Mouse (Mus musculus) forebrain, embryonic 12.5 days (tissue): ENCODE data around the gene 2010003K11Rik. TPM values are rescaled to one million over a fixed set of nuclear protein-coding genes. Genes with fewer than 3 reads are reported as not detected.
"Not testable (repeated sequence)": the region's sequence is repeated elsewhere in the genome, so short reads cannot be mapped to it uniquely, and the experiment has no call there.

Experiments used
- ATAC-seq: fragments of 200-750 bp; cut with Nextera tagmentation; 2 replicates; pipeline ENCODE4 v1.8.0; 2017; ENCODE audit warnings: moderate TSS enrichment; ENCODE audit not compliant: low FRiP score
- H3K27ac ChIP-seq: fragments of 300-500 bp; sonication (generic); 2 replicates; pipeline ENCODE4 v1.5.1; 2016; ENCODE audit warnings: mild to moderate bottlenecking
- H3K27me3 ChIP-seq: fragments of 300-500 bp; sonication (generic); 2 replicates; pipeline ENCODE4 v1.6.1; 2016; ENCODE audit warnings: mild to moderate bottlenecking
- H3K36me3 ChIP-seq: fragments of 300-500 bp; sonication (generic); replicated peaks from 2 replicates; pipeline ENCODE4 v1.6.1; 2016; ENCODE audit warnings: mild to moderate bottlenecking
- H3K4me1 ChIP-seq: fragments of 300-500 bp; sonication (generic); 2 replicates; pipeline ENCODE4 v1.6.1; 2016
- H3K4me2 ChIP-seq: fragments of 300-500 bp; sonication (generic); 2 replicates; pipeline ENCODE4 v1.6.1; 2016; ENCODE audit warnings: mild to moderate bottlenecking, moderate library complexity
- H3K4me3 ChIP-seq: fragments of 300-500 bp; sonication (generic); replicated peaks from 2 replicates; pipeline ENCODE4 v1.5.1; 2016; ENCODE audit warnings: mild to moderate bottlenecking
- H3K9ac ChIP-seq: fragments of 300-500 bp; sonication (generic); 2 replicates; pipeline ENCODE4 v1.6.1; 2016; ENCODE audit warnings: mild to moderate bottlenecking
- H3K9me3 ChIP-seq: fragments of 300-500 bp; sonication (generic); 2 replicates; pipeline ENCODE4 v1.6.1; 2016
- WGBS: fragments of 180-500 bp; shearing (Covaris S2); methylation state at CpG from one replicate; pipeline ENCODE4 v1.1.7; 2016; 5-methylcytosine and 5-hydroxymethylcytosine counted together
- polyA plus RNA-seq: library from polyadenylated mRNA; unstranded; fragments of >200 nt; fragmentation: Nextera tagmentation; extraction: Ambion mirVana; gene quantifications from 2 replicates; pipeline ENCODE4 v1.2.1, GENCODE M21; 2016

Gene 2010003K11Rik
- polyA plus RNA-seq, 1 experiment from 2014 or later = not detected

DNA sequence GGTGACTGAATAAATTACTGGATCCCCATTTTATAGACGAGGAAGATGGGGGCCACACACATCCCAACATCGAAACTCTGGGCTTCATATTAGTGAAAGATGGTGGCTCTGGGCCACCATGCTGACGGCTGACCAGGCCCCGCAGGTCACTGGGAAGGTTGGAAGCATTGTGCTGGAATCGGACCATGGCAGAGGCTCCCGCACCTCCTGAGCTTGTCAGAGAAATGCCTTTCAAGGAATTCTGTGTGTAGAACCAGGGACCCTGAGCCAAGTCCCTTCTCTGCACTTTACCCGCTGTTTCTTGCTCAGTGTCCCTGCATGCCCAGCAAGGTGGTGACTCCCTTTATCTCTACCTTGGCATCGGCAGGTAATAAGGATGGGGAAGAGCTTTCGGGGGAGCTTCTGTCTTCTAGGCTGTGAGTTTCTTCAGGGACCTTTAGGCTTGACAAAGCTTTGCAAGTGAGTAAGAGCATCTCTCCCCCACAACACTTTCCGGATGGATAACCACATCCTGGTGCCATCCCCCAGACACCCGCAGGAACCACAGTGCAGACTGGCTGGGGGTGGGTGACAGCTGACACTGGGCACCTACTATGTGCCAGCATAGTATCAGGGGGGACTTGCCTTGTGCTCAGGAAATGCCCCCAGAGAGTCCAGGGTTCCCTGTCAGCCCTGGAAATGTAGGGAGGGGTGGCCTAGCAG, 23.0 kb downstream of the 2010003K11Rik start:
- Histone ChIP-seq H3K36me3 (no peaks in the 10 kb centered on the region), H3K9ac (no peak overlapping the region), H3K27me3 (peaks cover 76% of the 10 kb centered on the region), H3K4me1 (peaks cover 13% of the 10 kb centered on the region), H3K27ac (no peak overlapping the region), H3K9me3 (no peaks in the 10 kb centered on the region), H3K4me3 (no peak overlapping the region), H3K4me2 (no peak overlapping the region)
- 78% methylated on average over 11 of the region's 11 CpGs for WGBS
- no peak for ATAC-seq

GRCm38 (mm10) chr19:4474739-4475138, 23.6 kb downstream of the 2010003K11Rik start:
- ATAC-seq = no peak
- peaks cover 71% of the 10 kb centered on the region for H3K27me3 ChIP-seq

DNA sequence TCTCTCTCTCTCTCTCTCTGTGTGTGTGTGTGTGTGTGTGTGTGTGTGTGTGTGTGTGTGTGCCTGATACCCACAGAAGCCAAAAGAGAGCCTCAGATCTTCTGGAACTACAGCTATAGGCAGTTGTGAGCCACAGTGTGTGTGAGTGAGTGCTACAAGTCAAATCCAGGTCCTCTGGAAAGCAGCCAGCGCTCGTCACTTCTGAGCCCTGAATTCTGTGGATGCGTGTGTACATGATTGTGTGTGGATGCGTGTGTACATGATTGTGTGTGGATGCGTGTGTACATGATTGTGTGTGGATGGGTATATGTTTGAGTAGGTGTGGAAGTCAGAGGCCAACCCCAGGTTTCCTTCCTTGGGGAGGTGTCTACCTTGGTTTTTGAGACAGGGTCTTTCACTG, 24.8 kb downstream of the 2010003K11Rik start:
- H3K9ac ChIP-seq = no peak overlapping the region
- H3K36me3 ChIP-seq = no peaks in the 10 kb centered on the region
- peaks cover 59% of the 10 kb centered on the region for H3K27me3 ChIP-seq
- 87% methylated on average over 5 of the region's 5 CpGs for WGBS
- no peaks in the 10 kb centered on the region for H3K9me3 ChIP-seq
- no peak overlapping the region for H3K27ac ChIP-seq
- no peak overlapping the region for H3K4me2 ChIP-seq
- ATAC-seq = no peak
- H3K4me3 ChIP-seq = no peak overlapping the region
- H3K4me1 ChIP-seq = peaks cover 13% of the 10 kb centered on the region

More at GRCm38 (mm10) chr19:4474739-4475138, 23.6 kb downstream of the 2010003K11Rik start:
- no peak overlapping the region for H3K27ac ChIP-seq
- H3K9me3 ChIP-seq = no peaks in the 10 kb centered on the region
- H3K4me1 ChIP-seq = peaks cover 13% of the 10 kb centered on the region
- H3K36me3 ChIP-seq = no peaks in the 10 kb centered on the region
- H3K9ac ChIP-seq = no peak overlapping the region
- 57% methylated on average over 3 of the region's 3 CpGs for WGBS
- H3K4me3 ChIP-seq = no peak overlapping the region
- no peak overlapping the region for H3K4me2 ChIP-seq

DNA sequence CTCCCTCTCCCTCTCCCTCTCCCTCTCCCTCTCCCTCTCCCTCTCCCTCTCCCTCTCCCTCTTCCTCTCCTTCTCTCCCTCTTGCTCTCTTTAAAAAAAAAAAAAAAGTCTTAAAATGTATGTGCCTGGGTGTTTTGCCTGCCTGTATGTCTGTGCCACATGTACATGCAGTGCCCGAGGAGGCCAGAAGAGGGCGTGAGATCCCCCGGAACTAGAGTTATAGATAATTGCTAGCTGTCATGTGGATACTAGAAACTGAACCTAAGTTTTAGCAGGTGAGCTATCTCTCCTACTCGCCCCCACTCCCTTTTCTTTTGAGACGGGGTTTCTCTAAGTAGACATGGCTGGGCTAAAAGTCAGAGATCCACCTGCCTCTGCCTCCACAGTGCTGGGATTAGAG, 30.0 kb downstream of the 2010003K11Rik start:
- H3K4me2 ChIP-seq = no peak overlapping the region
- no peaks in the 10 kb centered on the region for H3K36me3 ChIP-seq
- no peak overlapping the region for H3K4me3 ChIP-seq
- 35% methylated on average over 5 of the region's 5 CpGs for WGBS
- no peaks in the 10 kb centered on the region for H3K9me3 ChIP-seq
- H3K27ac ChIP-seq = no peak overlapping the region
- H3K27me3 ChIP-seq = peaks cover 16% of the 10 kb centered on the region
- no peak for ATAC-seq
- H3K4me1 ChIP-seq = no peaks in the 10 kb centered on the region
- no peak overlapping the region for H3K9ac ChIP-seq

GRCm38 (mm10) chr19:4464666-4465065, 33.7 kb downstream of the 2010003K11Rik start:
- peaks cover 3% of the 10 kb centered on the region; the same call in 1 of the 2 replicates for H3K27me3 ChIP-seq
- no peak overlapping the region for H3K9ac ChIP-seq
- H3K27ac ChIP-seq = no peak overlapping the region
- no peaks in the 10 kb centered on the region for H3K4me1 ChIP-seq
- H3K9me3 ChIP-seq = no peaks in the 10 kb centered on the region
- ATAC-seq = no peak
- no peaks in the 10 kb centered on the region for H3K36me3 ChIP-seq
- WGBS = 86% methylated on average over 4 of the region's 4 CpGs
- H3K4me3 ChIP-seq = no peak overlapping the region
- H3K4me2 ChIP-seq = no peak overlapping the region

DNA sequence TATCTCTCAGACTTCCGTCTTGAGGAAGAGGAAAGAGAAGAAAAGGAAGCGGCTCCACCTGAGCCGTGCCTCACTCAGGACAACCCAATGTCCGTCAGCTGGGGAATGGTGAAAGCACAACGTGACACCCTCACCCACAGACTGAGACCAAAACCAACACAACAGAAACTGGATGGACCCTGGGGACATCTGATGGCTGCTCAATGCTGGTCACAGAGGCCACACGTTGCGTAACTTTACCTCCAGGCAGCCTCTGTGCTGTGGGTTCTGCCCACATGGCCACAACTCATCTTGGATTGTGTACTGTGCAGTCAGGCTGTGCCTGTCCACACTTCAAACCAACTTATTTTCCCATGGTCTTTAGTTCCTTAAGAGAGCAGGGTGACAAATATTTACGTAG, 36.4 kb downstream of the 2010003K11Rik start:
- ATAC-seq = no peak
- WGBS = 90% methylated on average over 8 of the region's 8 CpGs
- H3K4me2 ChIP-seq = no peak overlapping the region

GRCm38 (mm10) chr19:4456227-4456626, 42.2 kb downstream of the 2010003K11Rik start:
- no peak for ATAC-seq
- 11% methylated on average over 11 of the region's 11 CpGs for WGBS

More for the DNA sequence above, 36.4 kb downstream of the 2010003K11Rik start:
- Histone ChIP-seq H3K4me1 (no peaks in the 10 kb centered on the region), H3K4me3 (no peak overlapping the region), H3K36me3 (no peaks in the 10 kb centered on the region), H3K27ac (no peak overlapping the region), H3K27me3 (peaks cover 3% of the 10 kb centered on the region; the same call in 1 of the 2 replicates), H3K9ac (no peak overlapping the region), H3K9me3 (no peaks in the 10 kb centered on the region)

DNA sequence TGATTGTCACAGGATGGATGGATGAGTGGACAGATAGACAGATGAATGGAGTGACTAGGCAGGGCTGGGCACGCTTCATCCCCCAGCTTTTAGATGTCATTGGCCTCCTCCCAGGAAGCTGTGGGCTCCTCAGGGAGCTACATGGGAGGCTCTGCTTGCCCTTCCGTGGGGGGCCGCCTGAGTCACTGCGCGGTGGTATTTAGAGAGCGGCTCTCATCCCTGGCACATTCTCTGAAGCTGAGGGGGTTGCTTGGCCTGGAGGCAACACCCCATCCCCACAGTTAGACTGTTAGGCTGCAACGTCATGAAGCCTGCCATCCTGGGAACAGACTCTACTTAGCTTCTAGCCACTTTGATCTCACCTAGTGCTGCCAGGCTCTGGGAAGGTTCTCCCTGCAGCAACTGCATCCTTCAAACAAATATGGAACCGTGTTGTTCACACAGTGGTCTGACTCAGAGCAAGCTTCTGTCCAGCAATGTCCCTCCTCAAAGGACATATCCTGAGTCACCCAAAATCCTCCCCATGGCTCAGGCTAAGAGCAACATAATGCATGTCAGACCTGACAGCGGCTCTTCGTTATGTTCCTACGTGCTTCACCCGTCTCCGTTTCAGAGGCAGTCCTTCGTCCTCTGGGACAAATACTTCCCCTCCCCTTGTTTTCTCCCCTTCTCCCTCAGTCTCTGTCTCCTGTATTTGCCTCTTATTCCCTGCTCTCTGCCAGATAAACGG, 43.1 kb downstream of the 2010003K11Rik start:
- ATAC-seq = no peak

More at GRCm38 (mm10) chr19:4456227-4456626, 42.2 kb downstream of the 2010003K11Rik start:
- no peak overlapping the region for H3K27ac ChIP-seq
- no peaks in the 10 kb centered on the region for H3K9me3 ChIP-seq
- H3K4me3 ChIP-seq = no peak overlapping the region
- H3K36me3 ChIP-seq = no peaks in the 10 kb centered on the region
- H3K9ac ChIP-seq = no peak overlapping the region
- H3K27me3 ChIP-seq = 0 out of 2 replicates have a peak, but pooled peaks cover 6% of the 10 kb centered on the region
- H3K4me2 ChIP-seq = no peak overlapping the region
- 0 out of 2 replicates have a peak, but pooled peaks cover 6% of the 10 kb centered on the region for H3K4me1 ChIP-seq

GRCm38 (mm10) chr19:4454040-4454439, 44.3 kb downstream of the 2010003K11Rik start:
- not testable (repeated sequence) for H3K27me3 ChIP-seq, H3K4me3 ChIP-seq, H3K36me3 ChIP-seq, H3K4me1 ChIP-seq, H3K27ac ChIP-seq, H3K9me3 ChIP-seq, H3K9ac ChIP-seq, H3K4me2 ChIP-seq, ATAC-seq
- 73% methylated on average over 1 of the region's 1 CpGs for WGBS

More for the DNA sequence above, 43.1 kb downstream of the 2010003K11Rik start:
- H3K9ac ChIP-seq = no peak overlapping the region
- no peak overlapping the region for H3K4me2 ChIP-seq
- H3K27me3 ChIP-seq = 0 out of 2 replicates have a peak, but pooled peaks cover 6% of the 10 kb centered on the region
- WGBS = 79% methylated on average over 15 of the region's 15 CpGs
- no peaks in the 10 kb centered on the region for H3K9me3 ChIP-seq
- no peak overlapping the region for H3K27ac ChIP-seq
- 0 out of 2 replicates have a peak, but pooled peaks cover 6% of the 10 kb centered on the region for H3K4me1 ChIP-seq
- H3K36me3 ChIP-seq = no peaks in the 10 kb centered on the region
- no peak overlapping the region for H3K4me3 ChIP-seq

DNA sequence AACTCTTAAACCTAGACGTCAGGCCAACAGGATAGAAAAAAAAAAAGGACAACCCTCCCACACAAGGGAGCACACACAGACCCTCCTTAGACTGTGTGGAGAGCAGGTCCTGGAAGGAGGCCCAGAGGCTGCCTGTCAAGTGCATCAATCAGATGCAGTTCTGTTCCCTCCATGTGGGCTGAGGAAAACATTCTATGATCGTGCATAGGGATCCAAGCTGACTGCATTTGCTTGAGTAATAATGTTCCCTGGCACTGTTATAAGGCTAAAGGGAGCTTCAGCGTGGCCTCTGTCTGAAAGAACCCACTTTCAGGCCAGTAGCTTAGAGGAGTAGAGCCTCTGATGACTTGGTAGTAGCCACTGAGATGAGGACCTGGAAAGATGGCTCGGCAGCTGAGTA, 45.9 kb downstream of the 2010003K11Rik start:
- no peak overlapping the region for H3K4me3 ChIP-seq
- 0 out of 2 replicates have a peak, but pooled peaks cover 6% of the 10 kb centered on the region for H3K4me1 ChIP-seq
- H3K36me3 ChIP-seq = no peaks in the 10 kb centered on the region
- WGBS = 44% methylated on average over 4 of the region's 4 CpGs
- H3K9ac ChIP-seq = no peak overlapping the region
- 0 out of 2 replicates have a peak, but pooled peaks cover 6% of the 10 kb centered on the region for H3K27me3 ChIP-seq
- no peaks in the 10 kb centered on the region for H3K9me3 ChIP-seq
- no peak overlapping the region for H3K27ac ChIP-seq
- H3K4me2 ChIP-seq = no peak overlapping the region
- no peak for ATAC-seq

DNA sequence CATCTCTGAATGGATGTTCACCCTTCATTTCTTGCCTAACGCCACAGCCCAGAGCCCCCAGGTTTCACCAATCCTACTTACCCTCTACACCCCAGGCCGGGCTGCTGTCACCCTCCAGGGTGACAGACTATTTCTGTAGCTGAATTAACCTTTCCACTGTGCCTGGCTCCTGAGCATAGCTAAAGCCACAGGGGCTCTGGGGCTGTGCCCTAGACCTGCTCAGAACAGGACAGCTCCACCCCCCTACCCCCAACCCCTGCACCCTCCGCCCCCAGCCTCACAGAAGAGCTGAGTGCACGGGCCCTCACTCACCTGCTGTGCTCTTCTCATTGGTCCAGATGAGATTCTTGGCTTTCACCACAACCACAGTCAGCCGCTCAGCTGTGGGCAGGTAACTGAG, 46.4 kb downstream of the 2010003K11Rik start:
- 12% methylated on average over 5 of the region's 5 CpGs for WGBS

GRCm38 (mm10) chr19:4451098-4451497, 47.3 kb downstream of the 2010003K11Rik start:
- Histone ChIP-seq H3K36me3 (no peaks in the 10 kb centered on the region), H3K27me3 (no peaks in the 10 kb centered on the region), H3K4me3 (no peak overlapping the region), H3K9ac (no peak overlapping the region), H3K9me3 (no peaks in the 10 kb centered on the region), H3K4me1 (0 out of 2 replicates have a peak, but pooled peaks cover 6% of the 10 kb centered on the region), H3K27ac (no peak overlapping the region), H3K4me2 (no peak overlapping the region)
- 58% methylated on average over 8 of the region's 8 CpGs for WGBS
- no peak for ATAC-seq

More for the DNA sequence above, 46.4 kb downstream of the 2010003K11Rik start:
- H3K4me3 ChIP-seq = no peak overlapping the region
- no peak overlapping the region for H3K9ac ChIP-seq
- H3K9me3 ChIP-seq = no peaks in the 10 kb centered on the region
- 0 out of 2 replicates have a peak, but pooled peaks cover 6% of the 10 kb centered on the region for H3K4me1 ChIP-seq
- H3K27ac ChIP-seq = no peak overlapping the region
- no peak overlapping the region for H3K4me2 ChIP-seq
- ATAC-seq = no peak
- H3K27me3 ChIP-seq = 0 out of 2 replicates have a peak, but pooled peaks cover 6% of the 10 kb centered on the region
- no peaks in the 10 kb centered on the region for H3K36me3 ChIP-seq
